Mouse (Mus musculus) liver, postnatal 0 days (tissue): ENCODE measurements around the gene Copz1.

Experiments used
- CTCF ChIP-seq: sonication (generic); IDR thresholded peaks from 2 replicates; pipeline ENCODE4 v1.5.1; 2016; ENCODE audit warnings: antibody characterized with exemption, low read depth
- EP300 ChIP-seq: IDR thresholded peaks from 2 replicates; pipeline ENCODE4 v1.6.1; 2016; ENCODE audit warnings: antibody characterized with exemption, low read depth, mild to moderate bottlenecking

- TF ChIP-seq CTCF = no peak
- no peak for TF ChIP-seq EP300
Measured at GRCm38 (mm10) chr15:103300560-103300959, 28.0 kb downstream of the Copz1 start.
